Mouse (Mus musculus): Measurements from ENCODE around the gene Golph3. TPM values are rescaled to one million over a fixed set of nuclear protein-coding genes. Genes with fewer than 3 reads are reported as not detected.
"Not testable (repeated sequence)": the region's sequence is repeated elsewhere in the genome, so short reads cannot be mapped to it uniquely, and the experiment has no call there.

The Golph3 gene
- polyA plus RNA-seq, 1 experiment from 2014 or later, result 85.1 TPM

GRCm38 (mm10) chr15:12364096-12364495 lies 42.8 kb downstream of the Golph3 start:
- Histone ChIP-seq H3K9ac (no peak overlapping the region), H3K27ac (no peak overlapping the region), H3K36me3 (no peaks in the 10 kb centered on the region; the same call in 1 of the 2 replicates), H3K27me3 (replicated peaks) (no peaks in the 10 kb centered on the region), H3K4me1 (replicated peaks) (peaks cover 15% of the 10 kb centered on the region), H3K9me3 (no peaks in the 10 kb centered on the region), H3K4me2 (replicated peaks) (no peak overlapping the region), H3K4me3 (replicated peaks) (no peak overlapping the region)
- WGBS, result 86% methylated on average over 4 of the region's 4 CpGs
- ATAC-seq, result no peak

GRCm38 (mm10) chr15:12365416-12366071 lies 44.3 kb downstream of the Golph3 start:
- ATAC-seq, result peak; percentile 17; the same call in 1 of the 2 replicates

GRCm38 (mm10) chr15:12366072-12366469 lies 44.8 kb downstream of the Golph3 start:
- Histone ChIP-seq H3K4me1 (replicated peaks) (peaks cover 15% of the 10 kb centered on the region), H3K27me3 (replicated peaks) (no peaks in the 10 kb centered on the region)
- WGBS, result 53% methylated on average over 3 of the region's 3 CpGs

More at GRCm38 (mm10) chr15:12365416-12366071, 44.3 kb downstream of the Golph3 start:
- Histone ChIP-seq H3K27me3 (replicated peaks) (no peaks in the 10 kb centered on the region), H3K9ac (no peak overlapping the region), H3K27ac (no peak overlapping the region), H3K4me3 (replicated peaks) (no peak overlapping the region), H3K36me3 (no peaks in the 10 kb centered on the region; the same call in 1 of the 2 replicates), H3K9me3 (no peaks in the 10 kb centered on the region), H3K4me1 (replicated peaks) (peaks cover 15% of the 10 kb centered on the region), H3K4me2 (replicated peaks) (no peak overlapping the region)
- 78% methylated on average over 15 of the region's 15 CpGs for WGBS

GRCm38 (mm10) chr15:12366580-12367305 lies 45.5 kb downstream of the Golph3 start:
- H3K9me3 ChIP-seq; H3K27me3 ChIP-seq (replicated peaks); ATAC-seq; H3K9ac ChIP-seq; H3K4me3 ChIP-seq (replicated peaks); H3K36me3 ChIP-seq: not testable (repeated sequence)
- Histone ChIP-seq H3K4me1 (replicated peaks) (peaks cover 19% of the 10 kb centered on the region), H3K4me2 (replicated peaks) (0 out of 2 replicates have a peak overlapping the region, but pooled peaks have one; percentile 27), H3K27ac (peak overlapping the region; percentile 76)
- 91% methylated on average over 11 of the region's 11 CpGs for WGBS

More at GRCm38 (mm10) chr15:12366072-12366469, 44.8 kb downstream of the Golph3 start:
- no peak overlapping the region for H3K4me3 ChIP-seq (replicated peaks)
- no peak for ATAC-seq
- H3K36me3 ChIP-seq, result no peaks in the 10 kb centered on the region
- no peak overlapping the region for H3K27ac ChIP-seq
- no peak overlapping the region for H3K9ac ChIP-seq
- H3K4me2 ChIP-seq (replicated peaks), result no peak overlapping the region
- no peaks in the 10 kb centered on the region for H3K9me3 ChIP-seq

- Histone ChIP-seq H3K9me3 (no peaks in the 10 kb centered on the region), H3K4me3 (replicated peaks) (no peak overlapping the region), H3K9ac (no peak overlapping the region), H3K36me3 (no peaks in the 10 kb centered on the region), H3K27me3 (replicated peaks) (no peaks in the 10 kb centered on the region), H3K4me1 (replicated peaks) (peaks cover 19% of the 10 kb centered on the region), H3K27ac (peak overlapping the region; percentile 76), H3K4me2 (replicated peaks) (peak overlapping the region; percentile 27)
- peak; percentile 93 for ATAC-seq
- 43% methylated on average over 13 of the region's 13 CpGs for WGBS
Measured at GRCm38 (mm10) chr15:12367306-12368080, 46.2 kb downstream of the Golph3 start.

- H3K4me2 ChIP-seq (replicated peaks), result no peak overlapping the region
- H3K36me3 ChIP-seq, result no peaks in the 10 kb centered on the region
- peaks cover 19% of the 10 kb centered on the region for H3K4me1 ChIP-seq (replicated peaks)
- H3K27me3 ChIP-seq (replicated peaks), result no peaks in the 10 kb centered on the region
- H3K9ac ChIP-seq, result no peak overlapping the region
- H3K4me3 ChIP-seq (replicated peaks), result no peak overlapping the region
- no peaks in the 10 kb centered on the region for H3K9me3 ChIP-seq
- WGBS, result 85% methylated on average over 11 of the region's 11 CpGs
- ATAC-seq, result no peak
- H3K27ac ChIP-seq, result peak overlapping the region; percentile 71; the same call in 1 of the 2 replicates
Measured at GRCm38 (mm10) chr15:12368357-12368756, 47.1 kb downstream of the Golph3 start.

GRCm38 (mm10) chr15:12368850-12369249 lies 47.6 kb downstream of the Golph3 start:
- H3K4me1 ChIP-seq (replicated peaks), result peaks cover 19% of the 10 kb centered on the region
- no peaks in the 10 kb centered on the region for H3K36me3 ChIP-seq
- no peak overlapping the region for H3K9ac ChIP-seq
- WGBS, result 80% methylated on average over 4 of the region's 4 CpGs
- no peaks in the 10 kb centered on the region for H3K9me3 ChIP-seq
- H3K4me3 ChIP-seq (replicated peaks), result no peak overlapping the region
- H3K27ac ChIP-seq, result no peak overlapping the region
- ATAC-seq, result no peak
- H3K27me3 ChIP-seq (replicated peaks), result no peaks in the 10 kb centered on the region
- no peak overlapping the region for H3K4me2 ChIP-seq (replicated peaks)

GRCm38 (mm10) chr15:12370096-12370495 lies 48.8 kb downstream of the Golph3 start:
- 98% methylated on average over 3 of the region's 3 CpGs for WGBS
- no peaks in the 10 kb centered on the region for H3K27me3 ChIP-seq (replicated peaks)
- no peak overlapping the region for H3K27ac ChIP-seq
- no peak overlapping the region for H3K4me2 ChIP-seq (replicated peaks)
- H3K4me1 ChIP-seq (replicated peaks), result peaks cover 20% of the 10 kb centered on the region
- H3K9ac ChIP-seq, result no peak overlapping the region
- H3K4me3 ChIP-seq (replicated peaks), result no peak overlapping the region
- H3K9me3 ChIP-seq, result no peaks in the 10 kb centered on the region
- no peak for ATAC-seq
- no peaks in the 10 kb centered on the region for H3K36me3 ChIP-seq

- Histone ChIP-seq H3K27me3 (replicated peaks) (no peaks in the 10 kb centered on the region), H3K9me3 (no peaks in the 10 kb centered on the region), H3K4me2 (replicated peaks) (no peak overlapping the region), H3K4me1 (replicated peaks) (peaks cover 21% of the 10 kb centered on the region), H3K9ac (no peak overlapping the region), H3K4me3 (replicated peaks) (no peak overlapping the region), H3K27ac (no peak overlapping the region), H3K36me3 (no peaks in the 10 kb centered on the region)
- WGBS, result 4% methylated on average over 8 of the region's 8 CpGs
- peak; percentile 21 for ATAC-seq
Measured at GRCm38 (mm10) chr15:12371183-12371582, 49.9 kb downstream of the Golph3 start.

- H3K27me3 ChIP-seq (replicated peaks), result no peaks in the 10 kb centered on the region
- no peaks in the 10 kb centered on the region for H3K36me3 ChIP-seq
- H3K27ac ChIP-seq, result no peak overlapping the region
- no peak overlapping the region for H3K9ac ChIP-seq
- no peak overlapping the region for H3K4me3 ChIP-seq (replicated peaks)
- 79% methylated on average over 14 of the region's 14 CpGs for WGBS
- H3K9me3 ChIP-seq, result no peaks in the 10 kb centered on the region
- H3K4me2 ChIP-seq (replicated peaks), result no peak overlapping the region
- no peak for ATAC-seq
- H3K4me1 ChIP-seq (replicated peaks), result peaks cover 13% of the 10 kb centered on the region
Measured at GRCm38 (mm10) chr15:12373496-12373895, 52.2 kb downstream of the Golph3 start.

GRCm38 (mm10) chr15:12373918-12374317 lies 52.7 kb downstream of the Golph3 start:
- H3K4me3 ChIP-seq (replicated peaks), result no peak overlapping the region
- no peaks in the 10 kb centered on the region for H3K27me3 ChIP-seq (replicated peaks)
- no peaks in the 10 kb centered on the region for H3K36me3 ChIP-seq
- H3K4me1 ChIP-seq (replicated peaks), result peaks cover 13% of the 10 kb centered on the region
- no peak overlapping the region for H3K27ac ChIP-seq
- no peak overlapping the region for H3K4me2 ChIP-seq (replicated peaks)
- no peak overlapping the region for H3K9ac ChIP-seq
- WGBS, result 93% methylated on average over 6 of the region's 6 CpGs
- H3K9me3 ChIP-seq, result no peaks in the 10 kb centered on the region
- no peak for ATAC-seq

GRCm38 (mm10) chr15:12374916-12375315 lies 53.7 kb downstream of the Golph3 start:
- ATAC-seq, result no peak
- Histone ChIP-seq H3K4me3 (replicated peaks) (0 out of 2 replicates have a peak overlapping the region, but pooled peaks have one; percentile 2), H3K36me3 (no peaks in the 10 kb centered on the region), H3K9me3 (no peaks in the 10 kb centered on the region), H3K4me1 (replicated peaks) (peaks cover 13% of the 10 kb centered on the region), H3K9ac (no peak overlapping the region), H3K27ac (no peak overlapping the region), H3K27me3 (replicated peaks) (no peaks in the 10 kb centered on the region), H3K4me2 (replicated peaks) (peak overlapping the region; percentile 56)
- whole genome bisulfite sequencing, result 63% methylated on average over 18 of the region's 18 CpGs

Measured in intestine, embryonic 15.5 days (tissue).